ENCODE assay signal across 22 mouse cellular contexts in genomic region chr17:80870965-80871364, GRCm38 (mm10).
DNase-seq lines count a peak whose midpoint lies in the region; ATAC-seq and TF ChIP-seq lines count a peak whose summit lies in the region.
"Had no signal": no experiment of that assay in that cellular context is flagged by ENCODE, and none has a peak within 500 bp of the region (broad histone marks: within the 10 kb centered on the region; RNA-seq: fewer than 3 reads in every experiment).

No protein-coding gene starts in this region.

- H3K4me2 ChIP-seq in lung, embryonic 14.5 days: no peak overlapping the region
- no peak overlapping the region for H3K4me2 ChIP-seq in lung, embryonic 16.5 days (ENCODE audit: low read depth, low read length)
- no peak overlapping the region for H3K4me2 ChIP-seq in midbrain, embryonic 12.5 days (replicated peaks)
- no peak overlapping the region for H3K4me2 ChIP-seq in midbrain, postnatal 0 days (ENCODE audit: low read depth, low read length, poor library complexity, severe bottlenecking)
- H3K4me2 ChIP-seq: embryonic facial prominence, embryonic 13.5 days; embryonic facial prominence, embryonic 15.5 days; forebrain, embryonic 12.5 days had no signal

- DNase-seq in lung, embryonic 14.5 days: peak; percentile 57
- no peak for DNase-seq in lung, adult 18-20 months
- no peak for DNase-seq in lung, postnatal 36 days
- DNase-seq in midbrain, postnatal 0 days (ENCODE audit: low spot score): no peak
- DNase-seq: adrenal gland, adult 2 months; adrenal gland, postnatal 10 days; adrenal gland, postnatal 25 days; cerebellum, adult 11 months; cerebellum, adult 18-20 months; cerebellum, adult 8-10 months; cerebellum, adult 9-11 months; cerebellum, postnatal 14 days; cerebellum, postnatal 36 days; embryo, embryonic 11 days had no signal

- no peak overlapping the region for H3K27ac ChIP-seq in lung, embryonic 14.5 days (ENCODE audit: low read depth)
- no peak overlapping the region for H3K27ac ChIP-seq in lung, embryonic 16.5 days (ENCODE audit: low read length)
- H3K27ac ChIP-seq in midbrain, embryonic 12.5 days (replicated peaks): no peak overlapping the region
- H3K27ac ChIP-seq in midbrain, postnatal 0 days (ENCODE audit: low read depth, low read length): no peak overlapping the region
- H3K27ac ChIP-seq: embryonic facial prominence, embryonic 13.5 days; embryonic facial prominence, embryonic 15.5 days; forebrain, embryonic 10.5 days; forebrain, embryonic 12.5 days had no signal

- ATAC-seq in lung, embryonic 14.5 days (ENCODE audit: insufficient read depth): peak; percentile 54; the same call in 1 of the 2 replicates
- 0 out of 2 replicates have a peak, but pooled peaks have one; percentile 41 for ATAC-seq in lung, embryonic 16.5 days (ENCODE audit: low read depth)
- no peak for ATAC-seq in midbrain, embryonic 12.5 days (ENCODE audit: low FRiP score, low read depth)
- ATAC-seq in midbrain, postnatal 0 days (ENCODE audit: low FRiP score): no peak
- ATAC-seq: forebrain, embryonic 14.5 days had no signal

- 0 out of 2 replicates have a peak, but pooled peaks cover 4% of the 10 kb centered on the region for H3K4me1 ChIP-seq in lung, embryonic 14.5 days (ENCODE audit: insufficient read depth)
- no peaks in the 10 kb centered on the region; the same call in 1 of the 2 replicates for H3K4me1 ChIP-seq in lung, embryonic 16.5 days (replicated peaks; ENCODE audit: control insufficient read depth, insufficient read depth, low read length)
- H3K4me1 ChIP-seq in midbrain, embryonic 12.5 days: no peaks in the 10 kb centered on the region
- H3K4me1 ChIP-seq in midbrain, postnatal 0 days (ENCODE audit: insufficient read depth, low read length): no peaks in the 10 kb centered on the region
- H3K4me1 ChIP-seq: forebrain, embryonic 10.5 days; forebrain, embryonic 12.5 days had no signal

- no peak overlapping the region for H3K9ac ChIP-seq in lung, embryonic 14.5 days
- no peak overlapping the region for H3K9ac ChIP-seq in lung, embryonic 16.5 days (ENCODE audit: low read length)
- 0 out of 2 replicates have a peak overlapping the region, but pooled peaks have one; percentile 4 for H3K9ac ChIP-seq in midbrain, embryonic 12.5 days (replicated peaks)
- no peak overlapping the region for H3K9ac ChIP-seq in midbrain, postnatal 0 days (replicated peaks; ENCODE audit: low read length, poor library complexity, severe bottlenecking)
- H3K9ac ChIP-seq: embryonic facial prominence, embryonic 13.5 days; embryonic facial prominence, embryonic 15.5 days; forebrain, embryonic 12.5 days had no signal

- H3K27me3 ChIP-seq in lung, embryonic 14.5 days (ENCODE audit: insufficient read depth, low read length): no peaks in the 10 kb centered on the region
- no peaks in the 10 kb centered on the region for H3K27me3 ChIP-seq in lung, embryonic 16.5 days (ENCODE audit: control insufficient read depth, insufficient read depth, low read depth, low read length)
- no peaks in the 10 kb centered on the region for H3K27me3 ChIP-seq in midbrain, embryonic 12.5 days
- H3K27me3 ChIP-seq in midbrain, postnatal 0 days (ENCODE audit: insufficient read depth, low read length): no peaks in the 10 kb centered on the region
- H3K27me3 ChIP-seq: embryonic facial prominence, embryonic 13.5 days; embryonic facial prominence, embryonic 15.5 days; forebrain, embryonic 12.5 days had no signal

- no peaks in the 10 kb centered on the region for H3K36me3 ChIP-seq in lung, embryonic 14.5 days (ENCODE audit: insufficient read depth)
- H3K36me3 ChIP-seq in lung, embryonic 16.5 days (ENCODE audit: control insufficient read depth, insufficient read depth, low read length): no peaks in the 10 kb centered on the region
- H3K36me3 ChIP-seq in midbrain, embryonic 12.5 days: no peaks in the 10 kb centered on the region
- H3K36me3 ChIP-seq in midbrain, postnatal 0 days (ENCODE audit: insufficient read depth, low read length): no peaks in the 10 kb centered on the region
- H3K36me3 ChIP-seq: embryonic facial prominence, embryonic 13.5 days; embryonic facial prominence, embryonic 15.5 days; forebrain, embryonic 10.5 days; forebrain, embryonic 12.5 days had no signal

- H3K4me3 ChIP-seq in lung, embryonic 14.5 days (ENCODE audit: low read depth, low read length): no peak overlapping the region
- no peak overlapping the region for H3K4me3 ChIP-seq in lung, embryonic 16.5 days (ENCODE audit: low read length)
- H3K4me3 ChIP-seq in midbrain, embryonic 12.5 days: no peak overlapping the region
- H3K4me3 ChIP-seq in midbrain, postnatal 0 days (ENCODE audit: low read depth, low read length): no peak overlapping the region
- H3K4me3 ChIP-seq: embryonic facial prominence, embryonic 13.5 days; embryonic facial prominence, embryonic 15.5 days; erythroblast, embryonic 14.5 days; forebrain, embryonic 10.5 days; forebrain, embryonic 12.5 days had no signal

- TF ChIP-seq CTCF in lung, embryonic 14.5 days (IDR thresholded peaks at IDR 0.05; ENCODE audit: low read depth): no peak
- no peak for TF ChIP-seq CTCF in midbrain, postnatal 0 days (IDR thresholded peaks at IDR 0.05)

- H3K9me3 ChIP-seq in lung, embryonic 14.5 days (ENCODE audit: low read depth, low read length): no peaks in the 10 kb centered on the region
- no peaks in the 10 kb centered on the region for H3K9me3 ChIP-seq in lung, embryonic 16.5 days (ENCODE audit: control insufficient read depth, low read length)
- H3K9me3 ChIP-seq in midbrain, embryonic 12.5 days: no peaks in the 10 kb centered on the region
- H3K9me3 ChIP-seq in midbrain, postnatal 0 days (ENCODE audit: low read length): no peaks in the 10 kb centered on the region
- H3K9me3 ChIP-seq: embryonic facial prominence, embryonic 13.5 days; embryonic facial prominence, embryonic 15.5 days; forebrain, embryonic 10.5 days; forebrain, embryonic 12.5 days had no signal

- 42% methylated on average over 4 of the region's 4 CpGs for WGBS in lung, embryonic 14.5 days
- 42% methylated on average over 4 of the region's 4 CpGs for WGBS in lung, embryonic 16.5 days
- 82% methylated on average over 4 of the region's 4 CpGs for WGBS in midbrain, embryonic 12.5 days
- 73% methylated on average over 4 of the region's 4 CpGs for WGBS in midbrain, postnatal 0 days

Comparison
In these comparisons a context has a peak if more than half of its experiments do, and no peak if none do; other contexts are left out.
1. ATAC-seq: peak in lung, embryonic 14.5 days (single experiment) and lung, embryonic 16.5 days (single experiment); none in midbrain, embryonic 12.5 days (single experiment) and midbrain, postnatal 0 days (single experiment).